Mouse (Mus musculus) CH12.LX (cell line): ENCODE data around the gene Fgd2.

ENCODE experiments used
- ETS1 ChIP-seq: conservative IDR thresholded peaks from 2 replicates; pipeline ENCODE4 v1.6.1; 2012; ENCODE audit warnings: low read depth, mild to moderate bottlenecking, inconsistent platforms, low read length, improper control_type of control experiment, moderate library complexity
- POLR2A ChIP-seq: IDR thresholded peaks from 2 replicates; pipeline ENCODE4 v1.6.1; 2011; ENCODE audit warnings: low read depth, mild to moderate bottlenecking, improper control_type of control experiment, low read length

- TF ChIP-seq ETS1 (no peak), POLR2A (no peak)
These were observed 24.3 kb upstream of the Fgd2 start for GRCm38 (mm10) chr17:29336266-29336990.
